Mouse (Mus musculus) left cerebral cortex, postnatal 14 days (tissue): ENCODE results near the gene Gm28047. TPM values are rescaled to one million over a fixed set of nuclear protein-coding genes. Genes with fewer than 3 reads are reported as not detected.
A peak's percentile ranks its signal among the peaks of the same experiment; 100 is the strongest.

ENCODE experiments used
- DNase-seq, 2 experiments: peaks; one replicate each; pipeline ENCODE4 v3.0.0; 2021 to 2022; ENCODE audit warnings: low spot score in 2 of 2, mixed read lengths in 1 of 2
- intact Hi-C: fragments of 180-260 bp; cut with DNase I; formaldehyde crosslinking; loops from one replicate; pipeline ENCODE4 v1.15.1; 2025
- total RNA-seq, 2 experiments: library from RNA; stranded (reverse); gene quantifications; 2 replicates each; pipeline ENCODE4 v1.2.3; 2021

Gene Gm28047
- total RNA-seq, 2 experiments from 2014 or later: 1.4 TPM; not detected in 1

DNA sequence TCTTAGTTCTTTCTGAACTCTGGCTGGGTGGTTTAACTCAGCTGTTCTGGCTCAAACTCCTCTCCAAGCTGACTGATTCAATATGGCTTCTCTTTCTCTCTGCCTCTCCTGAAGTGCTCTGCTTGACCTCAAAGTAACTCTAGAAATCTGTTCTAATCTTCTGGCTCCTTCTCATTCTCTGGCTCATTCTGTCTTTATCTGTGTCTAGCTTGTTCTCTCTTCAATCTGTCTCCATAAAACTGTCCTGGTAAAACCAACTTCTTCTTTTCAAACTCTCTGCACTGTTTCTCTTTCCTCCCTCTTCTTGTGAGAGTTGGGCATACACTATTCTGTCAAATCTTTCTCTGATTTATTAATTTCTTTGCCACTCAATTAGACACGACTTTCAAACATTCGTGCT is 57.0 kb downstream of the Gm28047 start:
- intact Hi-C loops: no loop called here
- DNase-seq: no peak

DNA sequence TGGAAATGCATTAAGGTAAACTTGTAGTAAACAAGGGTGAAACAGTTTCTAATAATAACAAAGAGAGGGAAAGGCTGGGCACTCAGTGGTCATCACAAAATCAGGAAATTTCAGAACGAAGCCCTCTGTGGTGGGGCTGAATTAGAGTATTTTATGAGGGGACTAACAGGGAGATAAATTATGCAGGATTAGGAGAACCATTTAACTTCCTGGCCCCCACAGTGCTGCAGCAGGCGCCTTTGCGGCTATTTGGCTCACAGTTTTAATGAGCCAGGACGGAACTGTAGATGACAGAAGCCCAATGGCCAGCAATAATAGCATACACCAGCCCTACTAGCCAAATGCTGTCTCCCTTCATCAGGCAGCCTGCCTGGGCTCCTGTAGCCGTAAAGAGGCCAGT is 61.2 kb downstream of the Gm28047 start:
- DNase-seq: no peak
- intact Hi-C loops: no loop called here

DNA sequence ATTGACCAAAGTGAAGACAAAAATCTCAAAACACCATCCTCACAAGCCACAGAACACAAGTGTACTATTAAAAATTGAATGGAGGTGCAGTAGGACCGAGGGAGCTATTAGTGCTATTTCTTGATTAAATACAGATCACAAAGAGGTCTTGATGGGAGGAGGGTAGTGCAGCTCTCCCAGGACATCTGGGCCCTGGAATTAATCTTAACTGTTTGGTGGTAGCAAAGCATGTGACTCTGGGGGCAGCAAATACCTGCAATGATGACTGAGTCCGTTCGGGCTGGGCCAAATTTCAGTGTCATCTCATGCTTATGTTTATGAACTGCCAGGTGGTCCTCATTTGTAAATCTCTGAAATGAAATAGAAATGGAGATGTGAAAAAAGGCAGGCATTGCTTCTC is 61.8 kb downstream of the Gm28047 start:
- DNase-seq: no peak
- intact Hi-C loops: no loop called here

DNA sequence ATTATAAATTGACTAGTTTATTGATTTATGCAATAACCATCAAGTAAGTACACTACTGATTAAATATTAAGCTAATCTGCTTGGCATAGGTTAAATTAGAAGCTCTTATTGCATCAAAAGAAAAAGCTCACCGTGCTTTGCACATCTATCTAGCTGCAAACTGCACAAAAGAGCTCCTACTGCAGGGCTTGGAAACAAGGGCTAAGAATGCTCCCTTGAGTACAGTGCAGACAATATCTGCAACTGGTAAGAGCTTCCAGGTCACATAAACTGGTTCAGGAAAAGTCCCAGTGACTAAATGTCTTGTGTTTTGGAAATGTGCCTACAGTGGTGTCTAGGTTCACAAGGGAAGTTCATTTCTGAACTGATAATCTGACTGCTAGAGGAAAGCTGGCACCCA is 62.4 kb downstream of the Gm28047 start:
- no peak for DNase-seq
- intact Hi-C loops: no loop called here

DNA sequence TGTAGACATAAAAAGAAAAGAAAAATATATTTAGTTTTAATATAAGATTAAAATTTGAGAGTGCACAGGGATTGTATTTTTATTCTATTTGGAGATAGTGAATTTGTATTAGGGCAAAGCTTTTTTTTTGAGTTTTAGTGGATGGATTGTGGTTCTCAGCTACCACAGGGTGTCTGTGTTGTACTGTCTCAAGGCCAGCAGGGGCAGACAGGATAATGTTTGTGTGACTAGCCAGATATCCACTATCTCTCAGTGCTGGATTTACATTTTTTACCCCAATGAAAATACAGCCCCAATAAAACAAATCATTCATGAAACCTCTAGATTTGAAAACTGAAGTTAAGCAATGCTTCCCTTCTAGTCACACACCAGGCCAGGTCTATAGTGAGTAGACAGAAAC is 67.3 kb downstream of the Gm28047 start:
- intact Hi-C loops: no loop called here
- DNase-seq: no peak

DNA sequence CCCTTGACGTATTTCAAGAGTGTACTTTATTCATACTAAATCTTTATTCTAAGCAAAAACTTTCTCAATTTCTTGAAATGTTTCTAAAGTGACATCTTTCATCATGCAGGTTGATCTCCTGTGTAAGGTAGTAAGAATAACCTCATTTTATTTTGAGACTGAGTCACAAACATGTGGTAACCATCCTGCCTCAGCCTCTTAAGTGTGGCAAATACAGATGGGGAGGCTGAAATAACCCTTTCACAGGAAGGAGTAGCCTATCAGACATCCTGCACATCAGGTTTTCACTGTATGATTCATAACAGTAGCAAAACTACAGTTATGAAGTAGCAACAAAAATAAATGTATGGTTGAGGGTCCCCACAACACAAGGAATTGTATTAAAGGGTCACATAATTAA is 69.3 kb downstream of the Gm28047 start:
- intact Hi-C loops: no loop called here
- no peak for DNase-seq

DNA sequence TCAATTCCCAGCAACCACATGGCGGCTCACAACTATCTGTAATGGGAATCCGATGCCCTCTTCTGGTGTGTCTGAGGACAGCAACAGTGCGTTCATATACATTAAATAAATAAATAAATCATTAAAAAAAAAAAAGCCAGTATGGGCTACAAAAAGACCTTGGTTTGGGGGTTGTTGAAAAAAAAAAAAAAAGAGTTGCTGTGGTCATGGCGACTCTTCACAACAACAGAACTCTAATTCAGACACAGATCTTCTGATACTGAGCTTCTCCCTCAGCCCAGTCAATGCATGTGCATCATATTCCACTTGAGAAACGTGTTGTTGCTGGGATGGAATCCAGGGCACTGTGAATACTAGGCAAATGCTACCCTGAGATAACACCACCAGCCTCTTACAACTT is 72.3 kb downstream of the Gm28047 start:
- intact Hi-C loops: no loop called here
- no peak for DNase-seq

DNA sequence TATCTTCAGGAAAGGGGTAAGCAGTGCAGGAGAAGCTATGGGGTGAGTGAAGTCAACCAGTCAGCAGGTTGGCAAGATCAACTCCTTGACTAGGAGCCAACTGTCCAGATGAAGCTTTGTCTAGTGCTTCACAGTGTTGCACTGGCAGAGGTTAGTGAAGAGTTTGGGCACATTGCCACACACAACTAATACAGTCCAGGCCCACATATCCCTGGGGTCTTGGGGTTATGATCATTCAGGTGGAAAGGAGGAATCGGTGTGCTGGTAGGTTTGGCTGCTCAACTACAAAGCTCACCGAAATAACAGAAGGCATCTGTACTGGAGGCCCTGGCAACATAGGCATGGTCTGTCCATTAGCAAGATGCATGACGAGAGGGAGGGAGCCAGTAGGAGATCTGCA is 77.4 kb downstream of the Gm28047 start:
- intact Hi-C loops: loop anchor here (5.0 kb wide), 1 partner anchor 110 kb away; no protein-coding TSS in a partner anchor
- DNase-seq: no peak

DNA sequence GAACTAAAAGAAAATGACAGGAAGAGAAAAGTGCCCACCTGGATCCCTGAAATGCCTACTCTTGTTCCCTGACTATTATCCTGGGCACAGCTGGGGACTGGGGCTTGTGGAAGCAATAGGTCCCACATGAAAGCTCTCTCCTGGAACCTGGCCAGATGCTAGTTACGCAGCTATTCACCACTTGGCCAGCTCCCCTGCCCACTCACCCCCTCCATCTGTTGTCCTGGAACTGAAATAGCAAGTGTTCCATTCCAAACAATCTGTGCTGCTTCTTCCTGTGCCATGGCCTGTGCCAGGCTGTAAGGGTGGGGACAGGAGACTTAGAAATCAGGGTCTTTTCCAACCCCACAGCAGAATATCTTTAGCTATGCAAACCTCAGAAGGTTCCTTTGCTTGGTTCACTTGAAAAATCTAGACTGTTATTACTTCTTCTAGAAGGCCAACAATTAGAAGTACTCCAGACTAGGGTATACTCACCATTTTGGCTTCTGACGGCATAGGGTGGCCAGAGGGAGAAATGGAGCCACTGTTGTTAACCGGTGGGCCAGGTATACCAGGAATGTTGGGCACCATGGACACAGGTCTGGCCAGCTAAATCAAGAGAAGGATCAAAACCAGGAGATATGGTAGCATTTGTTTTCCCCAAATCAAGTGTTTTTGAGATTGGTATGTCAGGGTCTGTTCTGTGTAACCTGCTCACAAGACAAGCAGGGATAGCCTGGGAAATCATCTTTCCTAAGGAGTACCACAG is 78.0 kb downstream of the Gm28047 start:
- DNase-seq: peak; percentile 84 to 85
- intact Hi-C loops: loop anchor here (5.0 kb wide), 1 partner anchor 110 kb away; no protein-coding TSS in a partner anchor

DNA sequence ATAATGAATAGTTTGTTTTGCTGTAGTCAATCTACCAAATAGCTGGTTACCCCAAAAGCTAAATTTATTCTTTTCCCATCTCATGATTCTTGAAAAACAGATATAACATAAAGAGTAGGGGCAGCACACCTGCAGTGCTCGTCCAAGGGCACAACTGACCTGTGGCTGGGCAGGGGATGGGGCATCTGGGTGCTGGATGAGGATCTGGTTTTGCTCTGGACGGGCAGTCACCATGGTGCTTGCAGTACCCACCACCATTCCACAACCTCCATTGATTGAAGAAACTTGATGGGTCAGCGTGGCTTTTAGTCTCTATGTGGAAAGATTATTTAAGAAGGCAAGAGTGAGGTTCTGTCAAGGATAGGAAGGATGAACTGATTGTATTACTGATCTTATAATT is 78.6 kb downstream of the Gm28047 start:
- no peak for DNase-seq
- intact Hi-C loops: loop anchor here (5.0 kb wide), 1 partner anchor 111 kb away; no protein-coding TSS in a partner anchor

DNA sequence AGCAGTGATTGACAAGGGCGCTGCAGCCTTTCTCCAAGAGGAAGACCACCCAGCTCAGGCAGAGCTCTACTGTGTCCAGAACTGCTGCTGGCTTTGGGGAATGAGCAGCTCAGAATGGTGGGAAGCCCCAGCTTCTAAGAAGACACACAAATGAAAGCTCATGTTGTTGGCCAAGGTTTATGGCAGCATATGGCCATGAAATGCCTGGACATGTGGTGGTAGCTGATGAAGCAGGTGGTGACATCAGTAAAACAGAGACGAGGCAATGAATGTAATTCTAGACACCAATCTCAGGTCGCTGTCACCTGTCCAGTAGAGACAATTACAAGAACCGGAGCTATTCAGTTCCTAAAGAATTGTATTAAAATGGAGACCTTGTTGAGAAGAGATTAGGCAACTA is 80.1 kb downstream of the Gm28047 start:
- intact Hi-C loops: loop anchor here (5.0 kb wide), 1 partner anchor 112 kb away; no protein-coding TSS in a partner anchor
- DNase-seq: no peak

DNA sequence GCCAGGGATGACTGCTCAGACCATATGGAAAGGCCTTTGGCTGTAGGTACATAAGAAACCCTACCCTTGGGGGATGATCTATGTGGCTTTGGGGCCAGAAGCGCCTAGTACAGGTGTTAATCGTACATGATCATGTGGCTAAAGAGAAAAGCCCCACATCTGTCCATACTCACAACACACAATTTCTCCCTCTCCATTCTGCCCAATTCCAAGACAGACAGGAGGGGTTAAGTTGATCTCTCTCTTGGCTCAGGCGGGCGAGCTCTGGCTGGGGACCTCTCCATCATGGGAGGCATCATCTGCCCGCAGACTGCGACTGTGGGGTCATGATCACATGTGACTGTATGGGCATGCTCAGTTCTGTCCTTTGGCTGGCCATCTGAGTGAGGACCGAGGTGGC is 90.9 kb downstream of the Gm28047 start:
- DNase-seq: no peak
- intact Hi-C loops: no loop called here

DNA sequence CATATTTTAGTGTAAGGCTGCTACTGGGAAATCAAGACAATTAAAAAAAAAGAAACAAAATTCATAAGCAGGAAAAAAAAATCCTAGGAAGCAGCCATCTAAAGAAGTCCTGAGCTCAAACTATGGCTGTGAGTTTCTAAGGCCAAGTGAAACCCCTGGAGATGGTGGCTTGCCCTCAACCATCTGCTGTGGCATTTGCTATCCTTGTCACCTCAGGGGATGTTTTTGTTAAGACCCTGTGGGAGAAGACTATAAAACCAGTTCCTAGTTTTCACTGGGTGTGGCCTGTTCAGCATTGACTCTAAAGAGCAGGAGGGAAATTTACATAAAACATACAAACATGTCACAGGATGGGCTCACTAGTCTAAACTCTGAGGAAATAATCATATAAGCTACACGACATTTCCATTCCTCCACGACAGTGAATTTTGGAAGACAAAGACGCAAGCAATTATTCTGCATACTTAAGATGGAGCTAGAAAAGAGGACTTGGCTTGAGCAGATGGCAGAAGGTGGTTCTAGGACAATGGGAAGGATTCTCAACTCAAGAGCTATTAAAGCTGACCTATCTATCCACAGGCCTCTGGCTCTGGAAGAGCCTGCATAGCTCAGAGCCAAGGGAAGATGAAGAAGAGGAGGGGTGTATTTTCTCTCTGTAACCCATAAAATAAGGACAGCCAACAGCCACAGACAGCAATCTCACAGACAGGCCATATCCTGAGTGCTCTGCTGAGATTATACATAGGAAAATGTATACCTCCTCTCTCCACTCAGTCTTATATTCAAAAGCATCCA is 92.6 kb downstream of the Gm28047 start:
- intact Hi-C loops: no loop called here
- no peak for DNase-seq

DNA sequence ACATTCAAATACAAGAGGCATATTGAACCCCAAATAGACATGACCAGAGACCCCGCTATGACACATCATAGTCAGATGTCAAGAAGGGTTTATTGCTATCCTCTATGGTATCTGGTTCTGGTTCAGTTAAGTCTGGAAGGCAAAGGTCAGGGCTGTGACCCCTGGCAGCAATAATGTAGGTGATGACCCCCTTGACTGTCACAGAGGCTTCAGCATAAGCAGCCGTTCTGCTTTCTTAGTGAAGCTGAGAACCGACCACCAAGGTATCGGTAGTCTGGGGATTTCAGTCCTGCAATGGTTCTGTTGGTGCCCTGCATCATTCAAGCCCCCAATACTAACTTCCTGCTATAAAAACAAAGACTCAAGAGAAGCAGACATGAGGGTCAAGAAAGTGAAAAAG is 93.3 kb downstream of the Gm28047 start:
- DNase-seq: no peak
- intact Hi-C loops: no loop called here

DNA sequence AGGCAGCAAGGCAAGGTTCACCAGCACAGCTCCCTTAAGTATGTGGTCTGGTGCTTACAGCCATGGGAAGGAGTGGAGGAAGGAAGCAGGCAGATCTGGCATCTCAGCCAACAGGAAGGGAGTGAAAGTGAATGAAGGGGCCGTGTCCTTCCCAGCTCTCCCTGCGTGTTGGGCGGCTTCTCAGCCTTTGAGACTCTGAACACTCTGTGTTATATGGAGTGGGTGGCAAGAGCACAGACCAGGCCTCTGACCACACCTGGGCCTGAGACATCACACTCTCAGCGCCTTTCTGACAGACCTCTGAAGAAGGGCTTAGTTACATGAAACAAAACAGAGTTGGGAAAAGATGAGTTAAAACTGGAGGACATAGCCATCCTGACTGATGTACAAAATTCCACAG is 94.3 kb downstream of the Gm28047 start:
- DNase-seq: no peak
- intact Hi-C loops: no loop called here

DNA sequence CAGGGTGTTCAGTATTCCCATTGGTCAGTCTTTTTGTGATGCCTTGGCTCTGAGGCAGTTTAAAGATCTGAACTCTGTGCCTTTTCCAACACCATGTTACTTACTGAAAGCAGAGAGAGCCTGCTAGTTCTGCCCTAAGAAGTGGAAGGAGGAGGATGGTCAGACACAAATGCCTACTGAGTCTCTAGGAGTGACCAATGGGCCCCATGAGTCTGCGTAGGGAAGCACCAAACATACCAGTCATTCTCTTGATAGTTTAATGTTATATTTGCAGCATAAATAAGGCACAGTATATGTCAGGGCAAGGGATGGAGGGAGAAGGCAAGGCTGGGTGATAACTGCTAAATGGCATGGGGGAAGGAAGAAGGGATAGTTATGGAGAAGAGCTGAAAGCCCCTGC is 96.5 kb downstream of the Gm28047 start:
- intact Hi-C loops: no loop called here
- DNase-seq: no peak

DNA sequence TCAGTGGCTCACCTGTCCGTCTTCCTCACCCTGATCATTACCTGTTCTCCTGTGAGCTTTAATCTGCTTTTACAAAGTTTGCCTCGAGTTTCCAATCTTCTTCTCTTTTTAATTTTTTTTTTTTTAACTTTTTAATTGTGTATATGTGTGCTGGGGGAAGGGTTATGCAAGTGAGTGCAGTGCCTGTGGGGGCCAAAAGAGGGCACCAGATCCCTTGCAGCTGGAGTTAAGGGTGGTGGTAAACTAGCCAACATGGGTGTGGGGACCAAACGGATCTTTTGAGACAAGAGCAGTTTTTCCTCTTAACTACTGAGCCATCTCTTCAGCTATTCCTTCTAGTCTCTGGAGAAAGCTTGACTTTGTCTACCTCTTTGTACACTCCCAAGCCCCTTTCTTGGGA is 96.9 kb downstream of the Gm28047 start:
- DNase-seq: no peak
- intact Hi-C loops: no loop called here

DNA sequence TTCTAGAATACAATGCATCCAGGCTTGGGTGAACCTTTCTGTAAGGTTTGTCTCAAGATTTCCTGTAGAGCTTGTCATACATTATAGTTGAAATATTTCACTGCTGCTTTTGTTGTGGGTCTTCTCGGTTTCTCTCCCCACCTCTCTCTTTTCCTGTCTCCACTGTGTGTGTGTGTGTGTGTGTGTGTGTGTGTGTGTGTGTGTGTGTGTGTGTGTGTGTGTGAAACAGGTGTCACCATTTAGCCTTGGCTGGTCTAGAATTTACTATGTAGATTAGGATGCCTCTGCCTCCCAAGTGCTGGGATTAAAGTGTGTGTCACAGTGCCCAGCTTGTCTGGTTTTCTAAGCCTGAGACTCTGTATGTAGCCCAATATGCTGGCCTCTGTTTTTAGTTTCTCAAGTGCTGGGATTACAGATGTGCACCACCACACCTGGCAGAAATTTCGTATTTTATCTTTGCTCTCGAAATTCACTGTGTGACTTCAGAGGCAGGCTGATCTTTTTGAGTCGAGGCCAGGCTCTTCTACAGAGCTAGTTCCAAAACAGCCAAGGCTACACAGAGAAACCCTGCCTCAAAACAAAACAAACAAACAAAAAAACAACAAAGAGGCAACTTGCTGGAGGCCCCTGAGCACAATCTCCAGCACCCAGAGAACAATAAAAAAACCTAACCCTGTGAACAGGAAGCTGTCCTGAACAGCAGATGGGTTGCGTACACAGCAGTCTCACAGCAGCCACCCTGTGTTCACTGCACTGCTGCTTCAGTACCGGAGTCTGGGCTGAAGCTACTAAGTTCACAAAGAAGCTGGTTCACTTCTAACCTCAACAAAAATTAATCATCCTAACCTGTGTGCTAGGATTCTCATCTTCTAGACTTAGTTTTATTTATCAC is 98.5 kb downstream of the Gm28047 start:
- intact Hi-C loops: no loop called here
- no peak for DNase-seq

DNA sequence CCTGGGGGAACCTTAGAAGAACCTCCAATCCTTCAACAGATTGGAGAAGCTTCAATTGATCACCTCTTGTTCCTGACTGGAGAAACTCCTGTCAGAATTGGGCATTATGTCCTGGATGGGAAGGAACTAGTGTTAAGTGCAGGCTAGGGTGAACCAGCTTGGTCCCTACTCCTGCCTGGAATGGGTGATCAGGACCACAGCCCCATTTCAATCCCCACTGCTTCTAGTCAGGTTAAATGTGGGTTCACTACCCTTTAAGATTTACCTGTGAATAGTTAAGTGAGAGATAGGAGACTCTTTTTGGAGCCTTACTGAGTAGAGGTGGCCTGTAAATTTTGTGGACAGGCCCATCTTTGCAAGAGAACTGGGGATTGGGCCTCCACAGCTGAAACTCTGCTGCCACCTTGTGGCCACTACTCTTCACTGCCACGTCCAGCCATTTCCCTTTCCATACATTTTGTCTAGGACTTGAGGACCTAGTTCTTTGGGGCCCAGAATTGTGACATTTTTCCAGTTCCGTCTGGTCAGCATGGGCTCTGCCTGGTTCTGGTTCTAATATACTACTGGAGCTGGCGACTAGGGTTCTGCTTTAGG is 99.9 kb downstream of the Gm28047 start, which contains the start of gene Npff:
TSS of gene Npff (minus strand) at position 51 of the 594 bp plus-strand sequence.
- intact Hi-C loops: no loop called here
- peak; percentile 84 to 87 for DNase-seq
